Mouse (Mus musculus): ENCODE results near the gene Lrrc71. TPM values are rescaled to one million over a fixed set of nuclear protein-coding genes. Genes with fewer than 3 reads are reported as not detected.

The Lrrc71 gene
- polyA plus RNA-seq, 1 experiment from 2014 or later, result 0.44 TPM

DNA sequence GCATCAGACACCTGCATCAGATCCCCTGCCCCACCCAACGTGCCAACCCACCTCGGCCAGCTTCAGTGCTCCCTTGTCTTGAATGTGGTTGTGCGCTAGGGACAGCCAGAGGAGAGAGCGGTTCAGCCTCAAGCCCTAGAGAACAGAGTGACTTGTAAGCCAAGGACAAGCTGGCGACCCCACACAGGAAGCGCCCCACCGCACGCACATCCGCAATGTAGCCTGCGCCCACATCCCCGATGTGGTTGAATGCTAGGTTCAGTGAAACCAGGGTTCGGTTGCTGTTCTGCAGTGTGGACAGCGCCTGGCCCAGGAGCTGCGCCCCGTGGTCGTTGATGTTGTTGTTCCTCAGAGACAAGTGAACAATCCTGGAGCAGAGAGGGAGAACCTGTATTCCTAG is 5.7 kb downstream of the Lrrc71 start:
- Histone ChIP-seq H3K27me3 (replicated peaks) (no peaks in the 10 kb centered on the region), H3K4me3 (replicated peaks) (no peak overlapping the region), H3K4me2 (no peak overlapping the region), H3K9ac (replicated peaks) (no peak overlapping the region), H3K36me3 (peaks cover 18% of the 10 kb centered on the region), H3K9me3 (replicated peaks) (no peaks in the 10 kb centered on the region), H3K27ac (replicated peaks) (no peak overlapping the region), H3K4me1 (peaks cover 13% of the 10 kb centered on the region)
- 89% methylated on average over 16 of the region's 16 CpGs for WGBS
- ATAC-seq (ENCODE audit: low FRiP score), result no peak

DNA sequence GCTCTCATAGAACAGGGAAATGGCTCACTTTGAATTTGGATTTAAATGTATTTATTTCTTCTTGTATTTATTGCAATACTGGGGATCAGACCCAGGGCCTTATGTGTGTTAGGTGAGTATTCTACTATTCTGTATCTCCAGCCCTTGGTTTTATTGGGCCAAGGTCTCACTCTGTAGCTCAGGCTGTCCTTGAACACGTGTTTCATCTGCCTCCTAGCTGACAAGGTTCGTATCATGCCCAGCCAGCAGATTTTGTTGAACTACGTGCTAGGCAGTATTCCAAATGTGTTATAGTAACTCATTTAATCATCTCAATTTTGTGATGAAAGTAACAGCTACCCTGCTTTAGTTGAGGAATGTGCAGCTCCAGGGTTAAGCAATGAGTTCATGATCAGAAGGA is 6.4 kb downstream of the Lrrc71 start:
- 87% methylated on average over 3 of the region's 3 CpGs for WGBS

DNA sequence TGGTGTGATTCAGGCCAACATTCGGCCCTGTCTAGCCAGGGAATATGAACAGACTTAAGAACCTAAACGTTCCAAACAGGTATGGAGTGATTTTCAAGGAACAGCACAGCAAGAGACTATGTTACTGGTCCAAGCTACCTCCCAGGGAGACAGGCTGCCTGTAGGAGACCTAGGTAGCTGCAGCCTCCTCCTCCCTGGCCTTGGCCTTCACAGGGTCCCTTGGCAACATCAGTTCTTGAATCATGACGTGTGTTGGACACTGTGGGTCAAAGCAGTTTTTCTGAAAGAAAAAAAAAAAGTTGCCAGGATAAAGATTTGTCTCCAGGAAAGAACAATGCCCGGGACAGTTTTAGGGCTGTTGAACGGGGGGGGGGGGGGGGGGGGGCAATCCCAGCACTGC is 9.5 kb downstream of the Lrrc71 start:
- Histone ChIP-seq H3K4me3 (replicated peaks) (no peak overlapping the region), H3K27ac (replicated peaks) (no peak overlapping the region), H3K4me2 (no peak overlapping the region), H3K9ac (replicated peaks) (no peak overlapping the region), H3K4me1 (no peaks in the 10 kb centered on the region), H3K27me3 (replicated peaks) (no peaks in the 10 kb centered on the region), H3K36me3 (peaks cover 53% of the 10 kb centered on the region), H3K9me3 (replicated peaks) (no peaks in the 10 kb centered on the region)
- no peak for ATAC-seq (ENCODE audit: low FRiP score)
- 48% methylated on average over 5 of the region's 5 CpGs for WGBS

More for the DNA sequence above, 6.4 kb downstream of the Lrrc71 start:
- no peak for ATAC-seq (ENCODE audit: low FRiP score)
- Histone ChIP-seq H3K4me2 (no peak overlapping the region), H3K36me3 (peaks cover 22% of the 10 kb centered on the region), H3K9ac (replicated peaks) (no peak overlapping the region), H3K4me1 (peaks cover 13% of the 10 kb centered on the region), H3K4me3 (replicated peaks) (no peak overlapping the region), H3K9me3 (replicated peaks) (no peaks in the 10 kb centered on the region), H3K27ac (replicated peaks) (no peak overlapping the region), H3K27me3 (replicated peaks) (no peaks in the 10 kb centered on the region)

DNA sequence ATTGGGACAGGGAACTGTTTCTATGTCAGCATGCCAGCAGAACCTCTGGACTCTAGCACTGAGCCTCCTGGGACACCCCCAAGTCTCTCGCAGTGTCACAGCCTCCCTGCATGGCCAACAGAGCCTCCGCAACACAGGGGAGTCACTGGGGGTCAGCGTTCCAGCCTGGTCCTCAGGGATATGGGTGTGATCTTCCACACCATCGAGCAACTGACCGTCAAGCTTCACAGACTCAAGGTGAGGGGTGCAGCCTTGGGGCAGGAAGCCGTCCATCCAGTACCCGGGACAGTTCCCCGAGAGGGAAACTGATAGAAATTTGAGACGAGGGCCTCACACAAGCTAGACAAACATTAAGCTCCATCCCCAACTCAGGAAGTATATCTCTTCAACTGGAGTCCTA is 13.1 kb downstream of the Lrrc71 start:
- Histone ChIP-seq H3K4me1 (no peaks in the 10 kb centered on the region), H3K4me3 (replicated peaks) (no peak overlapping the region), H3K36me3 (peaks cover 86% of the 10 kb centered on the region), H3K4me2 (no peak overlapping the region), H3K9me3 (replicated peaks) (no peaks in the 10 kb centered on the region), H3K27ac (replicated peaks) (no peak overlapping the region), H3K9ac (replicated peaks) (no peak overlapping the region), H3K27me3 (replicated peaks) (no peaks in the 10 kb centered on the region)
- ATAC-seq (ENCODE audit: low FRiP score), result no peak
- 90% methylated on average over 9 of the region's 9 CpGs for WGBS

DNA sequence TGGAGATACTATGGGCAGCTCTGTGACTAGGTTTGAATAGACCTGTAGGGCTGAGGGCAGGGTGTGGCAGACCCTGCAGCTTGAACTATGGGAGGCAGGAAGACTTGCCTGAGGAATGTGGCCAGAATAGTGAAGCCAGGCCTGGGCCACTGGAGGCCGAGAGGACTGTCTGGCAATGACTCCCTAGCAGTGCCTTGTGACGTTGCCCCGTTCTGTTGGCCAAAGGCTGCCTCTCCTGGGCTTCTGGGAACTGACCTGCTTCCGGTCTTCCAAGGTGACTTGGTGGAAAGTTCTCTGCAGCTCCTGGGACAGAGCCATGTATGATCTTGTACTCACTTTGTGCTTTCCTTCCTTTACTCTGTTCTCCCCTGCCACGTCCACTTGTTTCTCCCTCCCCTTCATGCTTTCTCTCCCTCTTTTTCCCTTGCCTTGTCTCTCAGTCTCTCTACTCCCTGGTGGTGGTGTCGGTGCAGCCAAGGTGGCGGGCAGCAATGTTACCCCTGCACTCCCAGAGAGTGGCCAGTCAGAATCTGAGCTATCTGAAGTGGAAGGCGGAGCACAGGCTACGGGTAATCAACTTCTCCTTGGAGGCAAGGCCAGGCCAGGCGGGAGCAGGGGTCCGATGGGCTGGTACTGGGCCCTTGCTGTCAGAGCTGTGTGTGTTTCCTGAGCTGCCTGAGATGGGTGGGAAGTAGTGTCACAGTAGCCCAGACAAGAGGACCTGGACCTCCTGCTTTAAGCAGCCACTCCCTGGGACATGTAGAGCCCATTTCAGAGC is 14.3 kb downstream of the Lrrc71 start:
- Histone ChIP-seq H3K9ac (replicated peaks) (no peak overlapping the region), H3K4me1 (no peaks in the 10 kb centered on the region), H3K4me2 (no peak overlapping the region), H3K36me3 (peaks cover 90% of the 10 kb centered on the region), H3K9me3 (replicated peaks) (no peaks in the 10 kb centered on the region), H3K27me3 (replicated peaks) (no peaks in the 10 kb centered on the region), H3K4me3 (replicated peaks) (no peak overlapping the region), H3K27ac (replicated peaks) (no peak overlapping the region)
- WGBS, result 87% methylated on average over 11 of the region's 11 CpGs
- no peak for ATAC-seq (ENCODE audit: low FRiP score)

DNA sequence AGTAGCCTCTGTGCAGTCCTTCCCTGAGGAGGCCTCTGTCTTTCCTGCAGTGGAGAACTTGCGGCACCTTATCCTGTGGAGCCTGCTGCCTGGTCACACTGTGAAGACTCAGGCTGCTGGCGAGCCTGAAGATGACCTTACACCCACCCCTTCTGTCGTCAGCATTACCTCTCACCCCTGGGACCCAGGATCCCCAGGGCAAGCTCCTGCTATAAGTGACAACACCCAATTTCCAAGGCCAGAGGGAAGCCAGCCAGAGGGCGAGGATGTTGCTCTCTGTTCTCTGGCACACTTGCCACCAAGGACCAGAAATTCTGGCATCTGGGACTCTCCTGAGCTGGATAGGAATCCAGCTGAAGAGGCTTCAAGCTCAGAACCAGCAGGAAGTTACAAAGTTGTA is 15.3 kb downstream of the Lrrc71 start:
- peaks cover 93% of the 10 kb centered on the region for H3K36me3 ChIP-seq
- no peak for ATAC-seq (ENCODE audit: low FRiP score)
- H3K4me1 ChIP-seq, result no peaks in the 10 kb centered on the region
- no peak overlapping the region for H3K27ac ChIP-seq (replicated peaks)
- H3K9ac ChIP-seq (replicated peaks), result no peak overlapping the region
- no peak overlapping the region for H3K4me2 ChIP-seq
- H3K9me3 ChIP-seq (replicated peaks), result no peaks in the 10 kb centered on the region
- 88% methylated on average over 4 of the region's 4 CpGs for WGBS
- H3K4me3 ChIP-seq (replicated peaks), result no peak overlapping the region
- no peaks in the 10 kb centered on the region for H3K27me3 ChIP-seq (replicated peaks)

DNA sequence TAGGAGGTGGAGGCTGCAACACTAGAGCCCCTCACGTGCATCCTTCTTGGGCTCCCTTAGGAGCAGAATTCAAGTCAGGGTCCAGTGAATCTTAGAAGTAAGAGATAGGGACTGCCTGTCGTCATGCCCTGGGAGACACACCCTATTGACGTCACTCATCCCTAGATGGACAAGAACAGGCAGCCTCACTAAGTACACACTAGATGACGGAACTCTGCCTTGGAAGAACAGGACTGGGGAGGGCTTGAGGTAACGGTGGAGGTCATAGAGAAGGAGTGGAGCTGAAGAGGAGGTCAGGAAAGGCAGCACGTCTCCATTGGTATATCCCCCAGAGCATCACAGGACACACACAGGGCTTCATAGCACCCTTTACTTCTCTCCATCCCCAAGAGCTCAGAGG is 19.7 kb downstream of the Lrrc71 start:
- Histone ChIP-seq H3K36me3 (peaks cover 95% of the 10 kb centered on the region), H3K9me3 (replicated peaks) (no peaks in the 10 kb centered on the region), H3K27ac (replicated peaks) (no peak overlapping the region), H3K9ac (replicated peaks) (no peak overlapping the region), H3K4me2 (no peak overlapping the region), H3K27me3 (replicated peaks) (no peaks in the 10 kb centered on the region), H3K4me1 (no peaks in the 10 kb centered on the region), H3K4me3 (replicated peaks) (no peak overlapping the region)
- 90% methylated on average over 6 of the region's 6 CpGs for WGBS
- ATAC-seq (ENCODE audit: low FRiP score), result no peak

DNA sequence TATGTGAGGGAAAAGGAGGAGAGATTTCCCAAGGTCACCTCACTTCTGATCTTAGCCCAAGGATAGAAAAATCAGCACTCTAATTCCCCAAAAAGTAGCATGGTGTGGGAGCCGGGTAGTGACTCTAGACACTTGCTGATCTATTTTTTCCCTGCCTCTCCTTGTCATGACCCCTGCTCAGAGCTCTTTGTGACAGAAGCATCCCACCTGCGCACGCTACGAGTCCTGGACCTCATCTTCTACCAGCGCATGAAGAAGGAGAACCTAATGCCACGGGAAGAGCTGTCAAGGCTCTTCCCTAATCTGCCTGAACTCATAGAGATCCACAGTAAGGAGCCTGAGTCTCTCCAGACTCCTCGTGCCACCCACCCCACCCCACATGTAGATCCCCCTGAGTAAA is 22.2 kb downstream of the Lrrc71 start:
- H3K9ac ChIP-seq (replicated peaks), result no peak overlapping the region
- H3K36me3 ChIP-seq, result peaks cover 94% of the 10 kb centered on the region
- H3K27me3 ChIP-seq (replicated peaks), result no peaks in the 10 kb centered on the region
- H3K27ac ChIP-seq (replicated peaks), result no peak overlapping the region
- no peak for ATAC-seq (ENCODE audit: low FRiP score)
- WGBS, result 94% methylated on average over 7 of the region's 7 CpGs
- H3K4me2 ChIP-seq, result no peak overlapping the region
- H3K4me1 ChIP-seq, result no peaks in the 10 kb centered on the region
- no peaks in the 10 kb centered on the region for H3K9me3 ChIP-seq (replicated peaks)
- no peak overlapping the region for H3K4me3 ChIP-seq (replicated peaks)

DNA sequence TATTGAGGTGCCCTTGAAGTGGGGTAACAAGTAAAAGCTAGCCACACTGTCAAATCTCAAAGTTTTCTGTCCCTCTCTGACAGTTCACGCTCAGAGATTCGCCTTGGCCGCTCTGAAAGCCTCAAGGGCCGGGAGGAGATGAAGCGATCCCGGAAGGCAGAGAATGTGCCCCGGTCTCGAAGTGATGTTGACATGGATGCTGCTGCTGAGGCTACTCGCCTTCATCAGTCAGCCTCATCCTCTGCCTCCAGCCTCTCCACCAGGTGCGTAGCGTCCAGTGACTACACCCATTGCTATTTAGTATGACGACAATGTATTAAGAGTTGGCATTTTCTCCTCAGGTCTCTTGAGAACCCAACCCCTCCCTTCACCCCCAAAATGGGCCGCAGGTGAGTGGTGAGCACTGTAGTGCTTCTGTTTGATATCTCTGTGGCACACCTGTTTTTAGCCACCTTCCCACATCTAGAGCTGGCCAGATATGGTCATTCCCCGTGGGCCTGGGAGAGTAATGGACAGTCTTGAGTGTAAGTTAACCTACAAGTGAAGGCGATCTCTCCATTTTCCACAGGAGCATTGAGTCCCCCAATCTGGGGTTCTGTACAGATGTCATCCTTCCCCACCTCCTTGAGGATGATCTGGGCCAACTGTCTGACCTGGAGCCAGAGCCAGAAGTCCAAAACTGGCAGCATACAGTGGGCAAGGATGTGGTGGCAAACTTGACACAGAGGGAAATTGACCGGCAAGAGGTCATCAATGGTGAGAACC is 22.8 kb downstream of the Lrrc71 start:
- H3K4me1 ChIP-seq, result no peaks in the 10 kb centered on the region
- peaks cover 94% of the 10 kb centered on the region for H3K36me3 ChIP-seq
- H3K4me3 ChIP-seq (replicated peaks), result no peak overlapping the region
- no peak for ATAC-seq (ENCODE audit: low FRiP score)
- no peak overlapping the region for H3K4me2 ChIP-seq
- H3K9me3 ChIP-seq (replicated peaks), result no peaks in the 10 kb centered on the region
- 98% methylated on average over 16 of the region's 16 CpGs for WGBS
- H3K27ac ChIP-seq (replicated peaks), result no peak overlapping the region
- no peaks in the 10 kb centered on the region for H3K27me3 ChIP-seq (replicated peaks)
- H3K9ac ChIP-seq (replicated peaks), result no peak overlapping the region

DNA sequence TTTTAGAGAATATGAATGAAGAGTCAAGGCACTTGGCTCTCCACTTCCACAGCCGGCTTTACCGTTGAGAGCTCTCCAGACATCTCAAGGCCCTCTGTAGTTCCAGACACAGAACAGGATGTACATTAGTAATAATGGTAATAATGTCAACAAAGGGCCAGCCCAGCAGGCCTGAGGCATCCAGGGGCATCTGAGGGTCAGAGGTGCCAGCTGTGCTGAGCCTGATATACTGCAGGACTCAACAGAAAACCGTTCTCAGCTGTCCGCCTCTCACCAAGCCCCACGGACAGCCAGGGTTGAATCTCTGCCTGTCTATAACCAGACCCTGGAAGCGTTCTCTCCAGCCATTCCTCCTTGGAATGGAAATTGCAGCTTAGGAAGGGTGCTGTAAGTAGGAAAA is 23.9 kb downstream of the Lrrc71 start:
- H3K36me3 ChIP-seq, result peaks cover 92% of the 10 kb centered on the region
- H3K27ac ChIP-seq (replicated peaks), result no peak overlapping the region
- ATAC-seq (ENCODE audit: low FRiP score), result no peak
- no peaks in the 10 kb centered on the region for H3K9me3 ChIP-seq (replicated peaks)
- H3K4me1 ChIP-seq, result no peaks in the 10 kb centered on the region
- no peaks in the 10 kb centered on the region for H3K27me3 ChIP-seq (replicated peaks)
- WGBS, result 77% methylated on average over 6 of the region's 6 CpGs
- no peak overlapping the region for H3K4me3 ChIP-seq (replicated peaks)
- H3K9ac ChIP-seq (replicated peaks), result no peak overlapping the region
- no peak overlapping the region for H3K4me2 ChIP-seq

DNA sequence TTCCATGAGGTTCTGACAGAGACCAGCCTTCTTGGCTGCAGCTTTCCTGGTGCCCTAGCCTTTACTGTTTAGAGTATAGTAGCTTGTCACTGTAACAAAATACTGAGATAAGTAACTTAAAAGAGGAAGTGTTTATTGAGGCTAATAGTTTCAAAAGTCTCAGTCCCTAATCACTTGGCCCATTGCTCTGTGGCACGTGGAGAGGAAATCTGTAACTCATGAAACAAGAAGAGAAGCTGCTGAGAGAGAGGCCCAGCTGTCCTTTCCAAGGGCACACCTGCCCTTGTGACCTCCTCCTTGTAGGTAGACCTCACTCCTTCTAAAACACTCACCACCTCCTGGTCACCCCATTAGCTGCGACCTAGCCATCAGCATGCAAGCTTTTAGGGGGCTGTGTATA is 29.9 kb downstream of the Lrrc71 start:
- Histone ChIP-seq H3K27me3 (replicated peaks) (no peaks in the 10 kb centered on the region), H3K4me3 (replicated peaks) (no peak overlapping the region), H3K4me2 (no peak overlapping the region), H3K27ac (replicated peaks) (no peak overlapping the region), H3K9ac (replicated peaks) (no peak overlapping the region), H3K9me3 (replicated peaks) (no peaks in the 10 kb centered on the region), H3K36me3 (peaks cover 93% of the 10 kb centered on the region), H3K4me1 (no peaks in the 10 kb centered on the region)
- ATAC-seq (ENCODE audit: low FRiP score), result no peak
- 95% methylated on average over 2 of the region's 2 CpGs for WGBS
